Mouse (Mus musculus) urinary bladder, postnatal 25 days (tissue): Measurements from ENCODE around the gene Pcnt.

Experiments used
- DNase-seq: peaks from one replicate; pipeline ENCODE4 v3.0.0; 2022; ENCODE audit warnings: low spot score

Pcnt gene

GRCm38 (mm10) chr10:76316194-76316593 is 126.4 kb downstream of the Pcnt start:
- no peak for DNase-seq

GRCm38 (mm10) chr10:76306738-76307137 is 135.8 kb downstream of the Pcnt start:
- no peak for DNase-seq
